Mouse (Mus musculus): ENCODE measurements around the gene Ndufs1. TPM values are rescaled to one million over a fixed set of nuclear protein-coding genes. Genes with fewer than 3 reads are reported as not detected.

Gene Ndufs1
- polyA plus RNA-seq, 1 experiment from 2014 or later, result 137 TPM

DNA sequence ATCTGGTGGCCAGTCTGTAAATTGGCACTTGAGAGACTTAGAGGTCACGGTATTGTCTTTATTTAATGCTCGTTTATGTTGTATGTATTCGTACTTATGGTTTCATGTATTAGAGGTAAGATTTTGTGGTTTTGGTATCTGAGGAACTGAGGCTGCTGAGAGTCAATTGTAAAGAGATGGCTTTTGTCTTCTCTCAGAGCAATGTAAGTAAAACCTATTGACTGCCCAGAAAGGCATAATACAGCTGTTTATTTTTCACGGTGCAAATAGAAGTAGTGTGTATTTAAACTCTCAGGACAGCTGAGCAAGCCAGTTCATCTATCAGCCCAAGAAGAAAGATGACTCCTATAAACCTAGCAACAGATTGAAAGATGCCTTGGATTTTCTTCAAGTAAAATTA is 61.5 kb downstream of the Ndufs1 start:
- H3K4me1 ChIP-seq (ENCODE audit: control insufficient read depth, insufficient read depth, low read length), result peaks cover 21% of the 10 kb centered on the region; the same call in 1 of the 2 replicates
- peaks cover 13% of the 10 kb centered on the region for H3K36me3 ChIP-seq (ENCODE audit: control insufficient read depth, insufficient read depth, low read length)
- H3K9ac ChIP-seq (ENCODE audit: low read length), result peak overlapping the region; percentile 100; the same call in 1 of the 2 replicates
- 14% methylated on average over 4 of the region's 4 CpGs for WGBS
- H3K27me3 ChIP-seq (ENCODE audit: control insufficient read depth, insufficient read depth, low read length), result no peaks in the 10 kb centered on the region
- H3K9me3 ChIP-seq (replicated peaks; ENCODE audit: control insufficient read depth, low read length), result no peaks in the 10 kb centered on the region
- peak overlapping the region; percentile 100 for H3K27ac ChIP-seq (ENCODE audit: low read length)
- H3K4me2 ChIP-seq (ENCODE audit: low read depth, low read length), result peak overlapping the region; percentile 69
- peak overlapping the region; percentile 89 for H3K4me3 ChIP-seq (replicated peaks; ENCODE audit: low read length)
- ATAC-seq (ENCODE audit: insufficient read depth, low FRiP score), result no peak

GRCm38 (mm10) chr1:63114136-63114781 is 62.4 kb downstream of the Ndufs1 start, which contains the start of gene Ino80d:
Ino80d (minus strand) TSS chr1:63114667.
- Histone ChIP-seq H3K9ac (ENCODE audit: low read length) (peak within 1 kb of the TSS; percentile 100), H3K27ac (ENCODE audit: low read length) (peak within 1 kb of the TSS; percentile 100), H3K27me3 (ENCODE audit: control insufficient read depth, insufficient read depth, low read length) (no peaks in the 10 kb centered on the region), H3K4me2 (ENCODE audit: low read depth, low read length) (peak within 1 kb of the TSS; percentile 77), H3K9me3 (replicated peaks; ENCODE audit: control insufficient read depth, low read length) (no peaks in the 10 kb centered on the region), H3K4me1 (ENCODE audit: control insufficient read depth, insufficient read depth, low read length) (peaks cover 24% of the 10 kb centered on the region; the same call in 1 of the 2 replicates), H3K4me3 (replicated peaks; ENCODE audit: low read length) (peak within 1 kb of the TSS; percentile 89), H3K36me3 (ENCODE audit: control insufficient read depth, insufficient read depth, low read length) (peaks cover 6% of the 10 kb centered on the region; the same call in 1 of the 2 replicates)
- ATAC-seq (ENCODE audit: insufficient read depth, low FRiP score), result peak; percentile 92
- WGBS, result under 1% methylated on average over 34 of the region's 42 CpGs

GRCm38 (mm10) chr1:63113274-63114135 is 63.1 kb downstream of the Ndufs1 start:
- H3K4me2 ChIP-seq (ENCODE audit: low read depth, low read length), result peak overlapping the region; percentile 77
- H3K9ac ChIP-seq (ENCODE audit: low read length), result peak overlapping the region; percentile 100
- peak overlapping the region; percentile 100 for H3K27ac ChIP-seq (ENCODE audit: low read length)
- no peaks in the 10 kb centered on the region for H3K27me3 ChIP-seq (ENCODE audit: control insufficient read depth, insufficient read depth, low read length)
- peak; percentile 63 for ATAC-seq (ENCODE audit: insufficient read depth, low FRiP score)
- under 1% methylated on average over 66 of the region's 92 CpGs for WGBS
- H3K4me1 ChIP-seq (ENCODE audit: control insufficient read depth, insufficient read depth, low read length), result peaks cover 24% of the 10 kb centered on the region
- peak overlapping the region; percentile 89 for H3K4me3 ChIP-seq (replicated peaks; ENCODE audit: low read length)
- no peaks in the 10 kb centered on the region for H3K9me3 ChIP-seq (replicated peaks; ENCODE audit: control insufficient read depth, low read length)
- H3K36me3 ChIP-seq (ENCODE audit: control insufficient read depth, insufficient read depth, low read length), result peaks cover 6% of the 10 kb centered on the region; the same call in 1 of the 2 replicates

- Histone ChIP-seq H3K27ac (ENCODE audit: low read length) (peak overlapping the region; percentile 100), H3K9me3 (replicated peaks; ENCODE audit: control insufficient read depth, low read length) (no peaks in the 10 kb centered on the region), H3K9ac (ENCODE audit: low read length) (peak overlapping the region; percentile 100), H3K4me2 (ENCODE audit: low read depth, low read length) (peak overlapping the region; percentile 77), H3K27me3 (ENCODE audit: control insufficient read depth, insufficient read depth, low read length) (no peaks in the 10 kb centered on the region), H3K36me3 (ENCODE audit: control insufficient read depth, insufficient read depth, low read length) (0 out of 2 replicates have a peak, but pooled peaks cover under 1% of the 10 kb centered on the region), H3K4me3 (replicated peaks; ENCODE audit: low read length) (peak overlapping the region; percentile 89), H3K4me1 (ENCODE audit: control insufficient read depth, insufficient read depth, low read length) (peaks cover 27% of the 10 kb centered on the region)
- peak; percentile 22; the same call in 1 of the 2 replicates for ATAC-seq (ENCODE audit: insufficient read depth, low FRiP score)
- whole genome bisulfite sequencing, result 3% methylated on average over 11 of the region's 11 CpGs
These were observed 63.8 kb downstream of the Ndufs1 start for GRCm38 (mm10) chr1:63112865-63113261.

GRCm38 (mm10) chr1:63112151-63112864 is 64.3 kb downstream of the Ndufs1 start:
- no peak; the same call in 1 of the 2 replicates for ATAC-seq (ENCODE audit: insufficient read depth, low FRiP score)
- Histone ChIP-seq H3K4me3 (replicated peaks; ENCODE audit: low read length) (peak overlapping the region; percentile 89), H3K4me1 (ENCODE audit: control insufficient read depth, insufficient read depth, low read length) (peaks cover 31% of the 10 kb centered on the region), H3K4me2 (ENCODE audit: low read depth, low read length) (peak overlapping the region; percentile 77), H3K9ac (ENCODE audit: low read length) (peak overlapping the region; percentile 100), H3K27me3 (ENCODE audit: control insufficient read depth, insufficient read depth, low read length) (no peaks in the 10 kb centered on the region), H3K36me3 (ENCODE audit: control insufficient read depth, insufficient read depth, low read length) (no peaks in the 10 kb centered on the region), H3K27ac (ENCODE audit: low read length) (peak overlapping the region; percentile 100), H3K9me3 (replicated peaks; ENCODE audit: control insufficient read depth, low read length) (no peaks in the 10 kb centered on the region)
- WGBS, result 33% methylated on average over 8 of the region's 8 CpGs

GRCm38 (mm10) chr1:63110536-63111285 is 65.9 kb downstream of the Ndufs1 start:
- H3K4me2 ChIP-seq (ENCODE audit: low read depth, low read length), result no peak overlapping the region
- H3K9me3 ChIP-seq (replicated peaks; ENCODE audit: control insufficient read depth, low read length), result no peaks in the 10 kb centered on the region
- ATAC-seq (ENCODE audit: insufficient read depth, low FRiP score), result no peak
- no peak overlapping the region for H3K27ac ChIP-seq (ENCODE audit: low read length)
- no peak overlapping the region for H3K4me3 ChIP-seq (replicated peaks; ENCODE audit: low read length)
- 42% methylated on average over 7 of the region's 7 CpGs for WGBS
- H3K36me3 ChIP-seq (ENCODE audit: control insufficient read depth, insufficient read depth, low read length), result peaks cover 3% of the 10 kb centered on the region; the same call in 1 of the 2 replicates
- H3K4me1 ChIP-seq (ENCODE audit: control insufficient read depth, insufficient read depth, low read length), result peaks cover 22% of the 10 kb centered on the region
- H3K9ac ChIP-seq (ENCODE audit: low read length), result 0 out of 2 replicates have a peak overlapping the region, but pooled peaks have one; percentile 10
- no peaks in the 10 kb centered on the region for H3K27me3 ChIP-seq (ENCODE audit: control insufficient read depth, insufficient read depth, low read length)

- no peak overlapping the region for H3K4me3 ChIP-seq (replicated peaks; ENCODE audit: low read length)
- no peak for ATAC-seq (ENCODE audit: insufficient read depth, low FRiP score)
- WGBS, result 70% methylated on average over 6 of the region's 6 CpGs
- no peak overlapping the region for H3K4me2 ChIP-seq (ENCODE audit: low read depth, low read length)
- no peak overlapping the region; the same call in 1 of the 2 replicates for H3K27ac ChIP-seq (ENCODE audit: low read length)
- no peaks in the 10 kb centered on the region for H3K27me3 ChIP-seq (ENCODE audit: control insufficient read depth, insufficient read depth, low read length)
- H3K4me1 ChIP-seq (ENCODE audit: control insufficient read depth, insufficient read depth, low read length), result peaks cover 21% of the 10 kb centered on the region
- H3K9ac ChIP-seq (ENCODE audit: low read length), result no peak overlapping the region
- H3K9me3 ChIP-seq (replicated peaks; ENCODE audit: control insufficient read depth, low read length), result no peaks in the 10 kb centered on the region
- peaks cover 14% of the 10 kb centered on the region for H3K36me3 ChIP-seq (ENCODE audit: control insufficient read depth, insufficient read depth, low read length)
These were observed 68.9 kb downstream of the Ndufs1 start for GRCm38 (mm10) chr1:63107614-63108327.

Data from stomach, embryonic 16.5 days (tissue).